Mouse (Mus musculus): ENCODE results near the gene Mybphl. TPM values are rescaled to one million over a fixed set of nuclear protein-coding genes. Genes with fewer than 3 reads are reported as not detected.

Gene Mybphl
- polyA plus RNA-seq, 1 experiment from 2014 or later = not detected

DNA sequence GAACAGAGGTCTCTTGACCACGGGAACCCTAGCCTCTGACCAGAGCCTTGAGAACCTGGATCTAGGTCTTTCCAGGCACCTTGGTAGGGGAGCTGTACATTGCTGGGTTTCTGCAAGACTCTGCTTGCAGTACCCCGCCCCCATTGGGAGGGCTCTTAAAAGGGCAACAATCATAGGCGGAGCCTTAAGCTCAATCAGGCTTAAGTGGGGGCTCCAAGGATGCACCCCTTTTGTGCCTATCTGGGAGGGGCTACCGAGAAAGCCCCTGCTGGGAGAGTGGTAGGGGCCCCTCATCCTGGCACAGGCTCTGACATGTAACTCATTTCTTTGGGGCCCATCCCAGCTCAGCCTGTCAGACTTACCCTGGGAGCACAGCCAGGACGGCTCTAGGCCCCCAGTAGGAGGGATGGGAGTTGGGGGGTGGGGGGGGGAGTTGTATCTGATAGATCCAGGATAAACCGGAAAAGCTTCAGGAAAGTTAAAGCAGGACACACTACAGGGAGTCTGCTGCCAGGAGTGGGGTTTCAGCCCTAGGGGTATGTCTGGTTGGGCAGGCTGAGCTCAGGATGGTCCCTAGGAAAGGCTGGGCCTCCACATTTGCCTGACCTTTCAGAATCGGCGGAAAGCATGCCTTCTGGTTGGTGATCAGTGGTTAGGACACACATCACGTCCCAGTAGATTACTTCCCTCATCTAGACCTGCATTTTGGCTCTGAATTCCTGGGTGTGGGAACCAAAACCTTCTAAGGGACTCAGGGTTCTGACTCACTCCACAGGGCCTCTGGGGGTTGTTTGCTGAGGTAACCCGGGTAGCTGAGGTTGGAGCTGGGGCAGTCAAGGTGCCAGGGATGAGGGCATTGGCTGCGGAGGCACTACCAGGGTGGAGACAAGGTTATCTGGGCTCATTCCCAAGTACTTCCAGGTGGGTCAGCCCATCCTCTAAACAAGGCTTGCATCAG lies 59.4 kb downstream of the Mybphl start:
- no peak overlapping the region for H3K9ac ChIP-seq (ENCODE audit: low read depth, low read length)
- peaks cover 41% of the 10 kb centered on the region for H3K36me3 ChIP-seq (ENCODE audit: control insufficient read depth, insufficient read depth, low read length)

GRCm38 (mm10) chr3:108424944-108425623 lies 60.4 kb downstream of the Mybphl start:
- 83% methylated on average over 7 of the region's 7 CpGs for WGBS

More for the DNA sequence above, 59.4 kb downstream of the Mybphl start:
- Histone ChIP-seq H3K4me3 (ENCODE audit: low read length) (no peak overlapping the region), H3K27ac (ENCODE audit: low read depth, low read length) (no peak overlapping the region), H3K27me3 (ENCODE audit: control insufficient read depth, insufficient read depth, low read length) (no peaks in the 10 kb centered on the region), H3K4me2 (replicated peaks; ENCODE audit: low read depth, low read length) (peak overlapping the region; percentile 19), H3K4me1 (ENCODE audit: control insufficient read depth, insufficient read depth, low read length) (peaks cover 13% of the 10 kb centered on the region; the same call in 1 of the 2 replicates), H3K9me3 (ENCODE audit: control insufficient read depth, low read length) (no peaks in the 10 kb centered on the region)
- WGBS = 24% methylated on average over 11 of the region's 11 CpGs
- ATAC-seq (ENCODE audit: low FRiP score, low TSS enrichment) = peak; percentile 71

GRCm38 (mm10) chr3:108425624-108426018 lies 60.9 kb downstream of the Mybphl start:
- Histone ChIP-seq H3K36me3 (ENCODE audit: control insufficient read depth, insufficient read depth, low read length) (peaks cover 52% of the 10 kb centered on the region), H3K27me3 (ENCODE audit: control insufficient read depth, insufficient read depth, low read length) (no peaks in the 10 kb centered on the region), H3K4me1 (ENCODE audit: control insufficient read depth, insufficient read depth, low read length) (peaks cover 13% of the 10 kb centered on the region; the same call in 1 of the 2 replicates), H3K27ac (ENCODE audit: low read depth, low read length) (no peak overlapping the region), H3K4me3 (ENCODE audit: low read length) (no peak overlapping the region), H3K9me3 (ENCODE audit: control insufficient read depth, low read length) (no peaks in the 10 kb centered on the region), H3K4me2 (replicated peaks; ENCODE audit: low read depth, low read length) (no peak overlapping the region), H3K9ac (ENCODE audit: low read depth, low read length) (no peak overlapping the region)
- no peak for ATAC-seq (ENCODE audit: low FRiP score, low TSS enrichment)
- WGBS = 89% methylated on average over 6 of the region's 6 CpGs

More at GRCm38 (mm10) chr3:108424944-108425623, 60.4 kb downstream of the Mybphl start:
- peaks cover 13% of the 10 kb centered on the region; the same call in 1 of the 2 replicates for H3K4me1 ChIP-seq (ENCODE audit: control insufficient read depth, insufficient read depth, low read length)
- H3K27me3 ChIP-seq (ENCODE audit: control insufficient read depth, insufficient read depth, low read length) = no peaks in the 10 kb centered on the region
- no peak overlapping the region for H3K4me2 ChIP-seq (replicated peaks; ENCODE audit: low read depth, low read length)
- ATAC-seq (ENCODE audit: low FRiP score, low TSS enrichment) = no peak
- H3K9ac ChIP-seq (ENCODE audit: low read depth, low read length) = no peak overlapping the region
- H3K4me3 ChIP-seq (ENCODE audit: low read length) = no peak overlapping the region
- peaks cover 50% of the 10 kb centered on the region for H3K36me3 ChIP-seq (ENCODE audit: control insufficient read depth, insufficient read depth, low read length)
- no peaks in the 10 kb centered on the region for H3K9me3 ChIP-seq (ENCODE audit: control insufficient read depth, low read length)
- no peak overlapping the region for H3K27ac ChIP-seq (ENCODE audit: low read depth, low read length)

Other genes with a start within 250 kb of the Mybphl start
- gene Gnai3, start 218.8 kb upstream of the Mybphl start, polyA plus RNA-seq (2014; fragmentation: Nextera tagmentation; extraction: Ambion mirVana) = 115 and 181 TPM in 2 replicates
- gene Gpr61, start 210.0 kb upstream of the Mybphl start, polyA plus RNA-seq (2014; fragmentation: Nextera tagmentation; extraction: Ambion mirVana) = 0.09 and 0.18 TPM in 2 replicates
- gene Amigo1, start 178.6 kb upstream of the Mybphl start, polyA plus RNA-seq (2014; fragmentation: Nextera tagmentation; extraction: Ambion mirVana) = 3.0 and 3.7 TPM in 2 replicates
- gene Cyb561d1, start 163.7 kb upstream of the Mybphl start, polyA plus RNA-seq (2014; fragmentation: Nextera tagmentation; extraction: Ambion mirVana) = 1.4 and 2.2 TPM in 2 replicates
- 16.9 and 21.9 TPM in 2 replicates for gene Atxn7l2, start 154.0 kb upstream of the Mybphl start, polyA plus RNA-seq (2014; fragmentation: Nextera tagmentation; extraction: Ambion mirVana)
- gene Sypl2, start 138.3 kb upstream of the Mybphl start, polyA plus RNA-seq (2014; fragmentation: Nextera tagmentation; extraction: Ambion mirVana) = 2.9 and 4.7 TPM in 2 replicates
- 327 and 365 TPM in 2 replicates for gene Psma5, start 108.0 kb upstream of the Mybphl start, polyA plus RNA-seq (2014; fragmentation: Nextera tagmentation; extraction: Ambion mirVana)
- gene Sort1, start 80.8 kb upstream of the Mybphl start, polyA plus RNA-seq (2014; fragmentation: Nextera tagmentation; extraction: Ambion mirVana) = 10.0 and 17.8 TPM in 2 replicates
- 48.9 and 51.4 TPM in 2 replicates for gene Psrc1, start 18.9 kb downstream of the Mybphl start, polyA plus RNA-seq (2014; fragmentation: Nextera tagmentation; extraction: Ambion mirVana)
- gene Celsr2, start 50.6 kb downstream of the Mybphl start, polyA plus RNA-seq (2014; fragmentation: Nextera tagmentation; extraction: Ambion mirVana) = 22.1 and 27.9 TPM in 2 replicates
- gene Sars, start 80.3 kb downstream of the Mybphl start, polyA plus RNA-seq (2014; fragmentation: Nextera tagmentation; extraction: Ambion mirVana) = 106 and 120 TPM in 2 replicates
- gene 1700013F07Rik, start 169.2 kb downstream of the Mybphl start, polyA plus RNA-seq (2014; fragmentation: Nextera tagmentation; extraction: Ambion mirVana) = not detected in 2 replicates
- 0.59 and 2.0 TPM in 2 replicates for gene 5330417C22Rik, start 171.6 kb downstream of the Mybphl start, polyA plus RNA-seq (2014; fragmentation: Nextera tagmentation; extraction: Ambion mirVana)
- gene Tmem167b, start 197.6 kb downstream of the Mybphl start, polyA plus RNA-seq (2014; fragmentation: Nextera tagmentation; extraction: Ambion mirVana) = 20.4 and 32.7 TPM in 2 replicates
- gene Taf13, start 206.8 kb downstream of the Mybphl start, polyA plus RNA-seq (2014; fragmentation: Nextera tagmentation; extraction: Ambion mirVana) = 35.1 and 45.2 TPM in 2 replicates
- 4.7 and 8.5 TPM in 2 replicates for gene Wdr47, start 226.4 kb downstream of the Mybphl start, polyA plus RNA-seq (2014; fragmentation: Nextera tagmentation; extraction: Ambion mirVana)